Mouse (Mus musculus) c-Kit-positive CD71-positive TER-119-negative erythroid progenitor cells, embryonic 14.5 days (primary cell): ENCODE results near the gene Hsd3b5.
"Not testable (repeated sequence)": the region's sequence is repeated elsewhere in the genome, so short reads cannot be mapped to it uniquely, and the experiment has no call there.

Source experiments
- DNase-seq: peaks from one replicate; pipeline ENCODE4 v3.0.0-alpha.2; 2013; ENCODE audit warnings: low read depth

The Hsd3b5 gene

DNA sequence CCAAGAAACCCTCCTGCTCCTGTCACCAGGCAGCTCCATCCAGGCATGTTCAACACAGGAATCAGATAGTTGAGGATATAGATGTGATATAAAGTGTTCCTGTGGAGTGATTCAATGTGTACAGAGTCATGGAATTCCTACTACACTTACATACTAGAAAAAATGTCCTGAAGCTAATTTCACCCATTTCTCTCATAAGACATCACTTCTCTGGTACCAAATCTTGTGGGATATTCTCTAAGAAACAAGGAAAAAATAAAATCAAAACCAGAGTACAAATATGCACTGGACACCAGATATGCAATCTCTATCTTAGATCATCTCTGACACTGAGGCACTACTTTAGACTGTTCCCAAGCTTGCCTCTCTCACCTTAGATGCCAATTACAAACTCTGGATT lies at the start of gene Hsd3b5:
Hsd3b5 (minus strand) TSS at position 101 of the 400 bp plus-strand sequence.
- DNase-seq = no peak

DNA sequence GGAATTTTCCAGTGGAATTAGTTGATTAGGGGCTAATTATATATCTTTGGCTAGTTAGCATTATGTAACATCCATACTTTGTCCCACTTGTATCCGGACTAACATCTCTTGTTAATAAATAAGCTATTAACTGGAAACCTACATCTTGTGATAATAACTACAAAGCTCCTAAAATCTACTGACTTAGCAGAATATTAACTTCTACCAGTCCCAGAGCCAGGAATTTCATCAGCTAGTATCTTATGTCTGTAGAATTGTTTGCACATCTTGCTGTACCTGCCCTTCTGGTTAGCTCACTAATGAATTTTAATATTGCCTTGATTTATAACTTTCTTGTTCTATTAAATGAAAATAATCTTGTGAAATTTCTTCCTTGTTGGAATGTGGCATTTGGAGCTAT lies 5.1 kb upstream of the Hsd3b5 start:
- DNase-seq = no peak

DNA sequence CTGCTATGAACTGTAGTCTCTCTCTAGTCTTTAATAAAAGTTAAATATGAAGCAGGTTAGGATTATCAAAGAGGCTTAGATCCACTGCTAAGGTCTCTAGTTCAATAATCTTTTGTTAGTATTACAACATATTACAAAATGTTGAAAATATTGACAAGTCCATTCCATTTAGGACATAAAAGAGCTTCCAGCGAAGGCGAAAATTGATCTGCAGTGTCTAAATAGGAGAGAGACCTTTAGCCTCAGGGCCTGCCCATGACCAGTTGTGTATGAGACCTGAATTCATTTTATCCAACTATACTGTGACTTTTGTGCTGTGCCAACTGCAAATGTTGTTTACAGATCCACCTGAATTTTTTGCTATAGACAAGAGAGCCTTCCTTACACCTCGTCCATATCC lies 419 bp downstream of the Hsd3b5 start:
- DNase-seq = no peak

GRCm38 (mm10) chr3:98616786-98617185 lies 13.3 kb downstream of the Hsd3b5 start:
- not testable (repeated sequence) for DNase-seq

- DNase-seq = not testable (repeated sequence)
Observed at GRCm38 (mm10) chr3:98616244-98616643, 13.8 kb downstream of the Hsd3b5 start.

DNA sequence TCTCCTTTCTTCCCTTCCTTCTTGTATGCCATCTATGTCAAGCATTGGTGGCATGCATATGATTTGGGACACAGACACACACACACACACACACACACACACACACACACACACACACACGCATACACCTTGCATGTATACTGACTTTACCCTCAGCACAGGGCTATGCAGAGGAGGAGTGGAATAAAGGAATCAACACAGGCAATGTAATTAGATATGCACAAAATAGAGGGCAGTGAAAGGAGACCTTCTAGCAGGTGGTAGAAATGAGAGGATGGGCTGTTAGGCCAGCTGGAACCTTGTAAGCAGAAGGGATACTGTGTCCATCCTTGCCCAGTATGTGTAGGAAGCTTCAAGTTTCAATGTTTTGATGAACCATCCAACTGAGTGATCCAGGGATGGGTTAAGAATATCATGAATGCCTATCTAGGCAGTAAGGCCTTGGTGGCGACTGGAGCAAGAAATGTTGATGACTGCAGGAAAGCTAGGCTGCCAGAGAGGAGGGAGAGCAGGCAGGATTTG lies 15.6 kb downstream of the Hsd3b5 start:
- not testable (repeated sequence) for DNase-seq

GRCm38 (mm10) chr3:98613963-98614362 lies 16.1 kb downstream of the Hsd3b5 start:
- no peak for DNase-seq

GRCm38 (mm10) chr3:98613540-98613939 lies 16.5 kb downstream of the Hsd3b5 start:
- not testable (repeated sequence) for DNase-seq

GRCm38 (mm10) chr3:98588707-98589106 lies 41.3 kb downstream of the Hsd3b5 start, which contains the start of gene Gm10681:
Gene Gm10681 (minus strand): TSS chr3:98588807.
- DNase-seq = no peak

GRCm38 (mm10) chr3:98587721-98588120 lies 42.3 kb downstream of the Hsd3b5 start:
- DNase-seq = no peak

- DNase-seq = not testable (repeated sequence)
Observed at GRCm38 (mm10) chr3:98582622-98583021, 47.4 kb downstream of the Hsd3b5 start.

- not testable (repeated sequence) for DNase-seq
Observed at GRCm38 (mm10) chr3:98582202-98582601, 47.9 kb downstream of the Hsd3b5 start.

GRCm38 (mm10) chr3:98581024-98581423 lies 49.0 kb downstream of the Hsd3b5 start:
- not testable (repeated sequence) for DNase-seq
